Mouse (Mus musculus) kidney, adult 11 months (tissue): ENCODE results near the gene Fcgr4.
"Not testable (repeated sequence)": the region's sequence is repeated elsewhere in the genome, so short reads cannot be mapped to it uniquely, and the experiment has no call there.

ENCODE experiments used
- DNase-seq: peaks from one replicate; pipeline ENCODE4 v3.0.0; 2022

Fcgr4 gene

GRCm38 (mm10) chr1:171059203-171059602 is 40.5 kb downstream of the Fcgr4 start:
- DNase-seq, result no peak

- DNase-seq, result no peak
Observed at GRCm38 (mm10) chr1:171060392-171060791, 41.7 kb downstream of the Fcgr4 start.

- DNase-seq, result no peak
Observed at GRCm38 (mm10) chr1:171061566-171061965, 42.8 kb downstream of the Fcgr4 start.

- DNase-seq, result peak; percentile 24
Observed at GRCm38 (mm10) chr1:171063569-171064490, 45.1 kb downstream of the Fcgr4 start.

GRCm38 (mm10) chr1:171064491-171065242 is 45.9 kb downstream of the Fcgr4 start, which contains the start of gene Fcgr3:
Fcgr3 (minus strand) TSS chr1:171064935.
- DNase-seq, result peak; percentile 72

GRCm38 (mm10) chr1:171065243-171065587 is 46.5 kb downstream of the Fcgr4 start:
- not testable (repeated sequence) for DNase-seq

- DNase-seq, result not testable (repeated sequence)
Observed at GRCm38 (mm10) chr1:171065768-171066167, 47.0 kb downstream of the Fcgr4 start.

- not testable (repeated sequence) for DNase-seq
Observed at GRCm38 (mm10) chr1:171066583-171066982, 47.9 kb downstream of the Fcgr4 start.

GRCm38 (mm10) chr1:171067928-171068327 is 49.2 kb downstream of the Fcgr4 start:
- not testable (repeated sequence) for DNase-seq

- not testable (repeated sequence) for DNase-seq
Observed at GRCm38 (mm10) chr1:171069508-171069907, 50.8 kb downstream of the Fcgr4 start.

- DNase-seq, result not testable (repeated sequence)
Observed at GRCm38 (mm10) chr1:171070879-171071278, 52.2 kb downstream of the Fcgr4 start.

GRCm38 (mm10) chr1:171071726-171072125 is 53.0 kb downstream of the Fcgr4 start:
- DNase-seq, result not testable (repeated sequence)

GRCm38 (mm10) chr1:171072217-171072616 is 53.5 kb downstream of the Fcgr4 start:
- not testable (repeated sequence) for DNase-seq

- not testable (repeated sequence) for DNase-seq
Observed at GRCm38 (mm10) chr1:171074283-171074682, 55.6 kb downstream of the Fcgr4 start.

GRCm38 (mm10) chr1:171076176-171076575 is 57.5 kb downstream of the Fcgr4 start:
- not testable (repeated sequence) for DNase-seq

GRCm38 (mm10) chr1:171077192-171077591 is 58.5 kb downstream of the Fcgr4 start:
- DNase-seq, result not testable (repeated sequence)

- DNase-seq, result peak; percentile 63
Observed at GRCm38 (mm10) chr1:171077955-171078354, 59.2 kb downstream of the Fcgr4 start.

- DNase-seq, result not testable (repeated sequence)
Observed at GRCm38 (mm10) chr1:171078419-171078818, 59.7 kb downstream of the Fcgr4 start.

- not testable (repeated sequence) for DNase-seq
Observed at GRCm38 (mm10) chr1:171079345-171079744, 60.6 kb downstream of the Fcgr4 start.
